Mouse (Mus musculus) cerebellum, postnatal 25 days (tissue): Measurements from ENCODE around the gene 2010003K11Rik.

Experiments
- DNase-seq, 2 experiments: peaks; one replicate each; pipeline ENCODE4 v3.0.0; 2021; ENCODE audit warnings: mixed read lengths in 2 of 2

Gene 2010003K11Rik

GRCm38 (mm10) chr19:4498062-4498933 lies at the start of gene 2010003K11Rik:
Gene 2010003K11Rik, minus strand, starts transcription at chr19:4498583.
- DNase-seq = peak in 1 of 2 experiments; percentile 30

- DNase-seq = no peak
Observed at GRCm38 (mm10) chr19:4547801-4548200, 49.4 kb upstream of the 2010003K11Rik start.

GRCm38 (mm10) chr19:4545841-4546240 lies 47.5 kb upstream of the 2010003K11Rik start:
- DNase-seq = no peak

- DNase-seq = no peak
Observed at GRCm38 (mm10) chr19:4545091-4545490, 46.7 kb upstream of the 2010003K11Rik start.

- DNase-seq = no peak
Observed at GRCm38 (mm10) chr19:4542081-4542480, 43.7 kb upstream of the 2010003K11Rik start.

- no peak for DNase-seq
Observed at GRCm38 (mm10) chr19:4540992-4541391, 42.6 kb upstream of the 2010003K11Rik start.

- DNase-seq = no peak
Observed at GRCm38 (mm10) chr19:4540263-4540662, 41.9 kb upstream of the 2010003K11Rik start.

- no peak for DNase-seq
Observed at GRCm38 (mm10) chr19:4536606-4537005, 38.2 kb upstream of the 2010003K11Rik start.

GRCm38 (mm10) chr19:4535922-4536321 lies 37.5 kb upstream of the 2010003K11Rik start:
- no peak for DNase-seq

GRCm38 (mm10) chr19:4534646-4535045 lies 36.3 kb upstream of the 2010003K11Rik start:
- DNase-seq = no peak

- DNase-seq = peak in 1 of 2 experiments; percentile 0
Observed at GRCm38 (mm10) chr19:4521426-4522050, 23.2 kb upstream of the 2010003K11Rik start.

GRCm38 (mm10) chr19:4517483-4517882 lies 19.1 kb upstream of the 2010003K11Rik start:
- DNase-seq = no peak

- no peak for DNase-seq
Observed at GRCm38 (mm10) chr19:4516288-4516687, 17.9 kb upstream of the 2010003K11Rik start.

GRCm38 (mm10) chr19:4515746-4516145 lies 17.4 kb upstream of the 2010003K11Rik start:
- DNase-seq = peak; percentile 32 to 42

GRCm38 (mm10) chr19:4513236-4513858 lies 15.0 kb upstream of the 2010003K11Rik start:
- DNase-seq = no peak

GRCm38 (mm10) chr19:4511116-4511841 lies 12.9 kb upstream of the 2010003K11Rik start:
- no peak for DNase-seq

- peak; percentile 98 for DNase-seq
Observed at GRCm38 (mm10) chr19:4509986-4510963, 11.9 kb upstream of the 2010003K11Rik start, which contains the start of gene Pcx. Gene Pcx, plus strand, starts transcription at chr19:4510472.

- DNase-seq = peak in 1 of 2 experiments; percentile 2
Observed at GRCm38 (mm10) chr19:4507746-4508145, 9.4 kb upstream of the 2010003K11Rik start.

GRCm38 (mm10) chr19:4504830-4505229 lies 6.4 kb upstream of the 2010003K11Rik start:
- DNase-seq = no peak

GRCm38 (mm10) chr19:4502701-4503100 lies 4.3 kb upstream of the 2010003K11Rik start:
- DNase-seq = no peak

GRCm38 (mm10) chr19:4497263-4497973 lies 965 bp downstream of the 2010003K11Rik start:
- peak; percentile 86 to 89 for DNase-seq
